Mouse (Mus musculus) spleen, postnatal 36 days (tissue): ENCODE data around the gene Gm17267.
"Not testable (repeated sequence)": the region's sequence is repeated elsewhere in the genome, so short reads cannot be mapped to it uniquely, and the experiment has no call there.

Experiments
- DNase-seq, 2 experiments: peaks; one replicate each; pipeline ENCODE4 v3.0.0; 2022; ENCODE audit warnings: low spot score in 2 of 2, mixed read lengths in 1 of 2

Gene Gm17267

GRCm38 (mm10) chrX:126017257-126017656 is at the start of gene Gm17267:
Gene Gm17267 (plus strand): TSS chrX:126017557.
- DNase-seq: not testable (repeated sequence)
